Mouse (Mus musculus): ENCODE measurements at regions not wholly inside any gene's neighbourhood (a gene's known extent, or its start where the extent isn't known, plus 50 kb on each side); places are given as distances from the start of the nearest gene placed in this dataset.
"Not testable (repeated sequence)": the region's sequence is repeated elsewhere in the genome, so short reads cannot be mapped to it uniquely, and the experiment has no call there.

- Histone ChIP-seq H3K9me3 (ENCODE audit: control insufficient read depth, low read length) (no peaks in the 10 kb centered on the region), H3K36me3 (ENCODE audit: control insufficient read depth, insufficient read depth, low read length) (no peaks in the 10 kb centered on the region), H3K9ac (ENCODE audit: low read depth, low read length) (no peak overlapping the region), H3K27ac (ENCODE audit: low read depth, low read length) (no peak overlapping the region), H3K4me2 (replicated peaks; ENCODE audit: low read depth, low read length) (no peak overlapping the region), H3K27me3 (ENCODE audit: control insufficient read depth, insufficient read depth, low read length) (no peaks in the 10 kb centered on the region), H3K4me1 (replicated peaks; ENCODE audit: control insufficient read depth, insufficient read depth, low read length) (no peaks in the 10 kb centered on the region), H3K4me3 (ENCODE audit: low read depth, low read length) (no peak overlapping the region)
- no peak for DNase-seq (ENCODE audit: low spot score)
- no peak for ATAC-seq (ENCODE audit: low FRiP score)
Observed at GRCm38 (mm10) chr12:15011091-15011490, 805.6 kb downstream of the Trib2 start.

- not testable (repeated sequence) for H3K9ac ChIP-seq (ENCODE audit: low read depth, low read length); DNase-seq (ENCODE audit: low spot score); H3K4me3 ChIP-seq (ENCODE audit: low read depth, low read length); H3K9me3 ChIP-seq (ENCODE audit: control insufficient read depth, low read length); ATAC-seq (ENCODE audit: low FRiP score); H3K4me2 ChIP-seq (replicated peaks; ENCODE audit: low read depth, low read length); H3K4me1 ChIP-seq (replicated peaks; ENCODE audit: control insufficient read depth, insufficient read depth, low read length); H3K27ac ChIP-seq (ENCODE audit: low read depth, low read length); H3K36me3 ChIP-seq (ENCODE audit: control insufficient read depth, insufficient read depth, low read length); H3K27me3 ChIP-seq (ENCODE audit: control insufficient read depth, insufficient read depth, low read length)
- WGBS = 67% methylated on average over 1 of the region's 1 CpGs
Observed at GRCm38 (mm10) chr12:15002401-15002800, 814.3 kb downstream of the Trib2 start.
